Mouse (Mus musculus): ENCODE results near the gene Tiprl.

Gene Tiprl

DNA sequence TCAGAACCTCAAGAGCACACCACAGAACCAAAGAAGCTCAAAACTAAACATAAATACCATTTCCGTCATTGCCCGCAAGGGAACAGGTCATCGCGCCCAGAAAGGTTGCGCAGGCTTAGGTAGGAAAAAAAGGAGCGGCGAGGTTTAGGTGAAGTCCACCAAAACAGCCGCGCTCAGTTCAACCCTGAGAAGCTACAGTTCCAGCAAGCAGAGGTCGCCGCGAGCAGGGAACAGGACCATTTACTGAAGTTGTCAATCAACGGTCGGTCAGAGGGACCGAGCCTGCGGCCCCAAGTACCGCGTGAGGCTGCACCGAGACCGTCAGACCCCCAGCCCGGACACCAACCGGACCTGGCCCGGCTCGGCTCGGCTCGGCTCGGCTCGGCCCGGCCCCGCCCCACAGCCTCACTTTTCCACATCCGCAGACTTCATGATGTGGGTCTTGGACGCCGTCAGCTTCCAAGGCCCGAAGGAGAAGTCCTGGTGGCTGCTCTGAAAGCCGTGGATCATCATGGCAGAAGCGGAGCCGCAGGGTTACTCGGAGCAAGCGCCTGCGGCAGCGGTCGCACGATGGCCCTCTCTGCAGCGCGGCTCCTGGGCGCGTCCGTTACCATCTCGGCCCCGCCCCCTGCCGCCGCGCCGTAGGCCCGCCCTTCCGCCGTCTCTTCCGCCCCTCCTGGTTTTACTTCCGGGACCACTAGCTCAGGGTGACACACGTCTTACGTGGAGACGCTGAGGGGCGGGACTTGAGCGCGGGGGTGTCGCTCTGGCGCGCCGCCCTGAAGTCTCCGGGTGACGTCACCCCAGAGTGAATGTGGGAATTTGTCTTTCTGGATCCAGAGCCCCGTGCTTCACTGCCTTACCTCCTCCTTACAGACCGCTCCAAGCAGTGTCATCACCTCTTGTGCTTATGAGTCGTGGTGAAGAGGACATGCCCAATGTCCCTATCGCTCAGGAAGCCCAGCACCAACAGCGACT, at the start of gene Tiprl:
Gene Tiprl, minus strand, starts transcription at position 676 of the 978 bp plus-strand sequence.
- DNase-seq (ENCODE audit: low read depth), result peak; percentile 97

DNA sequence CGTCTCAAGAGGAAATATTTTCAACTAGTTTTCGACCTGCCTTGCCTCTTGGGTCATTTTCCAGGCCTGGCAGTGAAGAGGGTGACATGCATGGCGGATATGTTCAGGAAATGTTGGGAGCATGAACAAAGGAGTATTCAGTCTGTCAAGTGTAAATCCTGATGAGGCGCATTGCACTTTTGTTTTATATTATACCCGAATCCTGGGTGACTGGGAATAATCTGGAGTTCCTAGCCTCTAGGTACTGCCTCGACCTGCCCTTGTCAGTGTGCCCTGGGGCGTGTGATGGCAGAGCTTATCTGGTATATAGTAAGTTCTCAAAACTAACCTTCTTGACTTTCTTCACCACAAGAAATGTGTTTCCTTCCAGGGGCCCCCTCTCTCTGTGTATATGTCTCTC, 47.3 kb upstream of the Tiprl start:
- no peak for DNase-seq (ENCODE audit: low read depth)

DNA sequence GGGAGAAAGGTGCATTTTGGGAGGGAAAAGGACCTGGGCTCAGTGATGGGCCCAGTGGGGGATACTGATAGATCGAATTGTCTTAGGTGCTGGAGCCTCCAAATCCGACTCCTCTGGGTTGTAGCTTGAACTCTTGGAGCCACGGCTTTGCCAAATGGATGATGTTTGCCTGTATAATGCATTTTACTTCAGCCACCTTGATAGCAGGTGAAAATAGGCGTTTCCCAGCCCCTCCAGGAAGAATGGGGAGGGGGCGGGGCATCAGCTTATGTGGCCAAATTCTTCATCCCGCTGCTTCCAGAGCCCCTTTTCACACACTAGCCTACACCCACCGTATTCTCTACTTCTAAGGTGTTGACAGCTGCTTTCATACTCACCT, 46.2 kb upstream of the Tiprl start:
- no peak for DNase-seq (ENCODE audit: low read depth)

GRCm38 (mm10) chr1:165282222-165282966, 45.6 kb upstream of the Tiprl start:
- DNase-seq (ENCODE audit: low read depth), result no peak

DNA sequence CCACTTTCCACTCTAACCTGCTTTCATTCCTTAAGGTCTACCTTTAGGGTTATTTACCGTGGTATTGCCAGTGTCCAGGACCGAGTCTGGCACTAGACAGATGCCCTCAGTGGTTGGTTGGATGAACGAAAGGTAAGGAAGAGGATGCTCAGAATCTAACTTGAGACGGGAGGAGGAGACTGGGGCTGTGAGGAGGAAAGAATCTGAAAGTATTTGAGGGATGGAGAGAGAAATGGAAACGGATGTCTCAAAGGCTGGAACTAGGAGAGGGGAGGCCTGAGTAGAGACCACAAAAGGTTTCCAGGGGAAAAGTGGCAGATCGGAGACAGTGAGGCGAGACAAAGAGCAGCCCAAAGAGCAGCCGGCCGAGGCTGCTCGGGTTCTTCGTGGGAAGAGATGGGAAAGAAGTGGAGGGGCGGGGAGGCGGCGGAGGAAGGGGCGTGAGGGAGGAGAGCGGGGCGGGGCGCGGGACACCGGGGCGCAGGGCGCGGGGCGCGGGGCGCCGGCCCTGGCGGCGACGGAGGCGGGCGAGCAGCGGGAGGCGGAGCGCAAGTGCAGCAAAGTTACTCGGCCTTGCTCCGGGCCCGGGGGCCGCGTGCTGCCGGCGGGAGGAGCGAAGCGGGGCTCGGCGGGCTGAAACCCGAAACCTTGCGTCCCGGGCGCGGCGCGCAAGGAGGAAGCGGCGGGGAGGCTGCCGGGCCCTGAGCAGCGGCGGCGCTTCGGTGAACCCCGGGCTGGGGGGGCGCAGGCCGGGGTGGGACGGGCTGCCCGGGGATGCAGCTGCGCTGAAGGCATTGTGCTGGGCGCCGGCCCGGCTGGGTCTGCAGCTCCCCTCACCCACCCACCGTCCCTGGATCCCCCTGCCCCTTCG, 44.8 kb upstream of the Tiprl start:
- DNase-seq (ENCODE audit: low read depth), result peak; percentile 31

- DNase-seq (ENCODE audit: low read depth), result no peak
Observed at GRCm38 (mm10) chr1:165280741-165281140, 43.9 kb upstream of the Tiprl start.

GRCm38 (mm10) chr1:165274946-165275345, 38.1 kb upstream of the Tiprl start:
- DNase-seq (ENCODE audit: low read depth), result no peak

DNA sequence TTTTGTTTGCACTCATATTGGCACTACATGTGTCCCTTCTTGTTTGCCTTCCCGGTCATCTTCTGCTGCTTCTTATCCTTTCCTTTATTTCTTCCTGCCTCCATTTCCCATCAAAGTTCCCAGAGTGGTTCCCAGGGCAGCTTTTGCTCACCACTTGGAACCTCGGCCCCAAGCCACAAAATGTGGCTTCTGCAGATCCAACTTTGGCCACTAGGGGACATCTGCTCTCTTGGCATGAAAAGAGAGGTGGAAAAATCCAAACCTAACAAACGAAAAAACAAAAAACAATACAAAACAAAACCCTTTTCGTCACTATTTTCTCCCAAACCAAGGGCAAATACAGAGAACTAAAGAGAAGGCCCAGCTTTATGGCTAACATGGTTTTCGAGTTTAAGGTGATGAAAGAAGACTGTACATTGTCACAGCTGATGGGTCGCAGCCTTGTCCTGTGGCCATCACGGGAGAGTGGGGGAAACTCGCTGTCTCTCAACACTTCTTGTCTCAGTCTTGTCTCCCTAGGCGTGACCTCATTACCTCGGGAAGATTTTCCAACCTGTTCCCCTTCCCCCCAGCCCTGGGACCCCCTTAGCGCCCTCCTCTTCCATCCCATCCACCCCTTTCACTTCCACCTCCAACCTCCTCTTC, 15.4 kb upstream of the Tiprl start:
- peak; percentile 57 for DNase-seq (ENCODE audit: low read depth)

GRCm38 (mm10) chr1:165250546-165250945, 13.8 kb upstream of the Tiprl start:
- DNase-seq (ENCODE audit: low read depth), result no peak

DNA sequence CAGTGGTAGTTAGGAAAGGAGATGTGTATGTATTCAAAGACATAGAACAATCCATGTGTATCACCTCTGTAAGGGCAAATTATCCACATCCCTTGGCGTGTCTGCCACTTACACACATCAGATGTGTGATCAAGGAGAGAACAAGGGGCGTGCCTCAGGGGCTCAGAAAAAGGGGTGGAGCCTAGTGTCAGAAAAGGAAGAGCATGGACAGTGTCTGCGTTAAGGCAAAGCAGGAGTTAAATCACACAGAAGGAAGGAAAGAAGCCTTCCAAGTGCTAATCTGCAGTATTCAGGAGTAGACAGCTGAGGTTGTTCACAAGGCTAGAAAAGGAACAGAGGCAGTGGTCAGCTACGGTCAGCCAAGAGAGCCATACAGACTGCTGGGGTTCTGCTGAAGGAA, 12.0 kb upstream of the Tiprl start:
- DNase-seq (ENCODE audit: low read depth), result no peak

DNA sequence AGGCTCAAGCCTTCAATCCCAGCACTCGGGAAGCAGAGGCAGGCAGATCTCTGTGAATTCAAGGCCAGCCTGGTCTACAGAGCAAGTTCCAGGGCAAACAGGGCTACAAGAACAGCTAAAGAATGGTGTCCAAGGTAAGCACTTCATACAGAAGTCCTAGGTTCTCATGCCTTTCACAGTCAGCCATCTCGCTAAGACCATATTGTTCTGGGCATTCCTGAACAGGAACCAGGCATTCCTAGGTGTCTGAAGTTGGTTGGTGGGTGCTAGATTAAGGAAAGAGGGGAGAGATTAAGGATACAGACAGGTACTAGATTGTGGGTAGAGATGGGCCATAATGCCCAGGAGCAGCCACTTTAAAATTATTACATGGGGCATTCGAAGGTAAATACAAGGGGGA, 11.0 kb upstream of the Tiprl start:
- DNase-seq (ENCODE audit: low read depth), result no peak

DNA sequence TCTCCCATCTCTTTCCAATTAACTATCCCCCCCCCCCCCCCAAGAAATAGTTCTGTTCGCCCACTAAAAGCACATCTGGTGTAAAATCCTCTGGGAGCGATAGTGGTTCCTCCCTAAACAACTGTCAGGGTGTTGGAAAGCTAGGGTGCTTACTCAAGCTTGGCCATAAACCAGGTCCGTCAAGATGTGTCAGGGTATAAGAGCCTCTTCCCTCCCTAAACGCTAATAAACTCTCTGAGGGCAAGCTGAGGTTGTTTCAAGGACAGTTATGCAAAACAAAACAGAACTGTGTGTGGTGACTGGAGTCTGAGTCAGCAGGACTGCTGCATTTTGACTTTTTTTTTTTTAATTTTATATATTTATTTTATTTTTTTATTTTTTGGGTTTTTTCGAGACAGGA, 10.3 kb upstream of the Tiprl start:
- DNase-seq (ENCODE audit: low read depth), result peak; percentile 61

DNA sequence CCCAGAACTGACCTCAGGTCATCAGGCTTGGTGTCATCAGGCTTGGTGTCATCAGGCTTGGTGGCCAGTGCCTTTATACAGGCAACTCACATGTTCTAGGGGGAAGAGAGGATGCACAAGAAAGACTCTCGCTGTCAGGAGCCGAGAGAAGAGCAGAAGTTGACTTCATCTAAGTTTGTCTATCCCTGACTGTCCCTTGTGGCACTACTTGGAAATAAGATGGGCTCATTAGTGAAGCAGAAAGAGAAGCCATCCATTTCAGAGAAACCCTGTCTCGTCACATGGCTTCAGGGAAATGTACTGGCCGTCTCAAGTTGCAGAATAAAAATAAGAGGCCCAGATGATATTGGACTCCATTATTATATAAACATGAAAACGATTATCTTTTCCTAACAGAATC, 9.8 kb upstream of the Tiprl start:
- DNase-seq (ENCODE audit: low read depth), result no peak

- no peak for DNase-seq (ENCODE audit: low read depth)
Observed at GRCm38 (mm10) chr1:165235846-165236245, 950 bp downstream of the Tiprl start.

DNA sequence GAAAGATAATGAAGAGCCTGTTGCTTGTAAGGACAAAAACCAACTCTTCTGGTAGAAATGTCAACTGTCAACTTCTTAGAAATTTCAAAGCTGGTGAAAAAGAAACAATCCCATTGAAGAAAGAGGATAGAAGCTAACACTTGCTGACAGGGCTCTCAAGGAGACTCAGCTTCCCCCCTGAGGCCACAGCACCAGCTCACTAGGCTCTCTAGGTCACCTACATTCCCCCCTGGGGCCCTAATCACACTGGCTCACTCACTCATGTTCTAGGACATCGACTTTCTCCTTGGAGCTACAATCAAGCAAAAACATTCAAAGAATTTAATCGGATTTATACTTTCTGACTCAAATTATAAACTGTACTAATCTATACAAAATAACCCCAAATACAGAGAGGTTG, 3.0 kb downstream of the Tiprl start:
- no peak for DNase-seq (ENCODE audit: low read depth)

DNA sequence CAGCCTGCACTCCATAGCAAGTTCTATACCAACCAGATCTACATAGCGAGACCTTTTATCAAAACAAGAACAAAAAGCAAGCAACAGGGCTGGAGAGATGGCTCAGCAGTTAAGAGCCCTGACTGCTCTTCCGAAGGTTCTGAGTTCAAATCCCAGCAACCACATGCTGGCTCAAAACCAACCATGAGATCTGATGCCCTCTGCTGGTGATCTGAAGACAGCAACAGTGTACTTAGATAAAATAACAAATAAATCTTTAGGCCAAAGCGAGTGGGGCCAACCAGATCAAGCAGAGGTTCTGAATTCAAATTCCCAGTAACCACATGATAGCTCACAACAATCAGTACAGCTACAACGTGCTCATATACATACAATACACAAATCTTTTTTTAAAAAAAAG, 6.1 kb downstream of the Tiprl start:
- peak; percentile 41 for DNase-seq (ENCODE audit: low read depth)

GRCm38 (mm10) chr1:165229577-165229976, 7.2 kb downstream of the Tiprl start:
- no peak for DNase-seq (ENCODE audit: low read depth)

- no peak for DNase-seq (ENCODE audit: low read depth)
Observed at GRCm38 (mm10) chr1:165217023-165217589, 19.7 kb downstream of the Tiprl start.

DNA sequence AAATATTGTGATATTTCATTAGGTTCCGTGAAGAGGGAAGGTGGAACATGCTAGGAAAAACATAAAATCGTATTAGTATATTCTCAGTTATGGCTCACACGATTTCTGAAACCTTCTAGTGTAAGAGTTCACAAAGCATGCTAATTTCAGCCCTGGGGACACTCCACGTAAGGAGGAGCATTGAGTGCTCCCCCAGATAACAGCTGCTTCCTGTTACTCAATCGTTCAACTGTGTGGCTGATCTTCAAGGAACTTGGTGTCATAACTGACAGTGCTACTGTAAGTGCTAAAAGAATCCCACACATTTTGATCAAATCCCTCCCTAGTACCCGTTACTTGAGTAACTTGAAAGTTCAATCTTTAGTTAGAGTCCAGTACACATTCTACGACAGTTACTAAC, 21.0 kb downstream of the Tiprl start:
- DNase-seq (ENCODE audit: low read depth), result peak; percentile 64

- DNase-seq (ENCODE audit: low read depth), result no peak
Observed at GRCm38 (mm10) chr1:165205591-165205990, 31.2 kb downstream of the Tiprl start.

- peak; percentile 12 for DNase-seq (ENCODE audit: low read depth)
Observed at GRCm38 (mm10) chr1:165203488-165204035, 33.2 kb downstream of the Tiprl start.
